Mouse (Mus musculus) heart, adult 2 months (tissue): ENCODE measurements around the gene Rnf225. TPM values are rescaled to one million over a fixed set of nuclear protein-coding genes. Genes with fewer than 3 reads are reported as not detected.
"Not testable (repeated sequence)": the region's sequence is repeated elsewhere in the genome, so short reads cannot be mapped to it uniquely, and the experiment has no call there.

ENCODE experiments used
- DNase-seq, 2 experiments: peaks; one replicate each; pipeline ENCODE4 v3.0.0; 2021
- H3K27ac ChIP-seq: fragments of 200-600 bp; 2 replicates; pipeline ENCODE4 v1.8.1; 2022
- H3K27me3 ChIP-seq: fragments of 200-500 bp; 2 replicates; pipeline ENCODE4 v1.6.1; 2012; ENCODE audit warnings: mild to moderate bottlenecking, low read length, inconsistent platforms, mixed read lengths; ENCODE audit not compliant: control insufficient read depth, insufficient read depth
- H3K36me3 ChIP-seq: fragments of 200-500 bp; 2 replicates; pipeline ENCODE4 v1.6.1; 2012; ENCODE audit warnings: low read length, inconsistent platforms; ENCODE audit not compliant: control insufficient read depth, insufficient read depth
- H3K4me1 ChIP-seq: fragments of 200-500 bp; 2 replicates; pipeline ENCODE4 v1.6.1; 2011; ENCODE audit warnings: low read length; ENCODE audit not compliant: control insufficient read depth, insufficient read depth
- H3K4me3 ChIP-seq: fragments of 200-600 bp; 2 replicates; pipeline ENCODE4 v1.8.1; 2022
- H3K79me2 ChIP-seq: fragments of 200-500 bp; replicated peaks from 2 replicates; pipeline ENCODE4 v1.6.1; 2012; ENCODE audit warnings: mild to moderate bottlenecking, inconsistent platforms, low read length, moderate library complexity, mixed read lengths; ENCODE audit not compliant: control insufficient read depth, insufficient read depth
- H3K9ac ChIP-seq: fragments of 200-500 bp; 2 replicates; pipeline ENCODE4 v1.6.1; 2012; ENCODE audit warnings: low read depth, mild to moderate bottlenecking, control low read depth, inconsistent platforms, low read length, mixed read lengths
- CTCF ChIP-seq: fragments of 200-600 bp; IDR thresholded peaks from 2 replicates; pipeline ENCODE4 v1.8.1; 2022; ENCODE audit warnings: antibody characterized with exemption, mild to moderate bottlenecking, moderate library complexity
- EP300 ChIP-seq: fragments of 200-500 bp; IDR thresholded peaks from 2 replicates; pipeline ENCODE4 v1.6.1; 2011; ENCODE audit warnings: low read depth, low read length, control low read depth; ENCODE audit not compliant: insufficient read depth
- POLR2A ChIP-seq: fragments of 200-500 bp; IDR thresholded peaks from 2 replicates; pipeline ENCODE4 v1.6.1; 2011; ENCODE audit warnings: mild to moderate bottlenecking, low read depth, low read length, control low read depth; ENCODE audit not compliant: insufficient read depth
- whole genome bisulfite sequencing: fragments of 180-500 bp; shearing (Covaris S2); methylation state at CpG from one replicate; pipeline ENCODE4 v1.1.7; 2018; 5-methylcytosine and 5-hydroxymethylcytosine counted together
- intact Hi-C: fragments of 180-260 bp; cut with DNase I; formaldehyde crosslinking; loops from one replicate; pipeline ENCODE4 v1.15.1; 2025
- polyA plus RNA-seq: library from polyadenylated mRNA; depleted of rRNA; stranded (reverse); fragments of >200 nt; gene quantifications from 2 replicates; pipeline ENCODE4 v1.2.3, GENCODE M21; 2012
- total RNA-seq, 2 experiments: library from RNA; stranded (reverse); gene quantifications; 2 replicates each; pipeline ENCODE4 v1.2.3; 2021

The Rnf225 gene
- total and polyA plus RNA-seq, 3 experiments = 0.14 to 0.23 (median 0.18) TPM

DNA sequence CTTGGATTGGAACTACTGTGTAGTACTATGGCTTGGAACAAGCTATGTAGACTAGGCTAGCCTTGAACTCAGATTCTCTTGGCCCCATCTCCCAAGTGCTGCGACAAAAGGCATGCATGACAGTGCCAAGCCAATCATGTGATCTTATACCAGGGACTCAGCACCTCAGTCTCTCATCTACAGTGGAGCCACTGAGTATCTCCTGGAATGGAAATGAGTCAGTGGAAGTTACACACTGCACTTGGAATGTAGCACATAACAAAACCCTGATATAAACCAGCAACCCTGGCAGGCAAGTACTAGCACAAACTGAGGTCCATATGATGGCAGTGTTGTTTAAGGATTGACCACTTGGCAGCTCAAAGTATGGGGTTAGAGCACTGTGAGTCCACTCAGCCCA, 22.1 kb upstream of the Rnf225 start:
- no peak overlapping the region for H3K9ac ChIP-seq
- H3K4me3 ChIP-seq = no peak overlapping the region
- DNase-seq = no peak
- intact Hi-C loops = no loop called here
- H3K27me3 ChIP-seq = no peaks in the 10 kb centered on the region
- WGBS = 50% methylated on average over 1 of the region's 1 CpGs
- no peaks in the 10 kb centered on the region for H3K36me3 ChIP-seq
- H3K27ac ChIP-seq = no peak overlapping the region
- H3K4me1 ChIP-seq = peaks cover 1% of the 10 kb centered on the region; the same call in 1 of the 2 replicates
- 0 out of 2 replicates have a peak, but pooled peaks cover 3% of the 10 kb centered on the region for H3K79me2 ChIP-seq
- no peak for TF ChIP-seq EP300
- no peak for TF ChIP-seq POLR2A
- no peak for TF ChIP-seq CTCF

DNA sequence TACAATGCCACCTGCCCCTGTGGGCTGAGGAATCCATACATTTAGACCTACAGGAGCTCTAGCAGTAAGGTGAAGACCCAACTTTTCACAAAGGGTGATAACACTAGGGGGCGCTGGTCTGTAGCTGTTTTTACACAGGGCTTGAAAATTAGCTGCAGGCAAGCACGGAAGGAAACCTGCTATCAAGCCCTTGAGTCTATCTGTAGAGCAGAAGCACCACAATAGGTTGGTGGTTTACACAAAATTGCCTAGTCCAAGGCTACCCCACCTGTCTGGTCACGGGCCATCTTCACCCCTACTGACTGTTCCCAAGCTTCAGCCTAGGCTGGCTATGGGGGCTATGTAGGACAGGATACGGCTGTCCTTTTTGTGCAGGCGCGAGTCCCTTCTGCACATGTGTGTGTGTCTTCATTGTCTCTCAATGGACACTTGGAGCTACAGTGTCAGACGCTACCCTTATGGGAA, 17.7 kb upstream of the Rnf225 start:
- no peaks in the 10 kb centered on the region for H3K79me2 ChIP-seq
- peak overlapping the region; percentile 47 for H3K9ac ChIP-seq
- no peaks in the 10 kb centered on the region for H3K36me3 ChIP-seq
- TF ChIP-seq CTCF (peak; percentile 88), POLR2A (no peak)
- peak overlapping the region; percentile 91 for H3K27ac ChIP-seq
- intact Hi-C loops = loop anchor here (2.0 kb wide), 2 partner anchors 99 to 137 kb away; no protein-coding TSS in a partner anchor
- peaks cover 1% of the 10 kb centered on the region; the same call in 1 of the 2 replicates for H3K4me1 ChIP-seq
- H3K4me3 ChIP-seq = peak overlapping the region; percentile 52
- 24% methylated on average over 7 of the region's 7 CpGs for WGBS
- DNase-seq = peak; percentile 75 to 77
- no peaks in the 10 kb centered on the region for H3K27me3 ChIP-seq

DNA sequence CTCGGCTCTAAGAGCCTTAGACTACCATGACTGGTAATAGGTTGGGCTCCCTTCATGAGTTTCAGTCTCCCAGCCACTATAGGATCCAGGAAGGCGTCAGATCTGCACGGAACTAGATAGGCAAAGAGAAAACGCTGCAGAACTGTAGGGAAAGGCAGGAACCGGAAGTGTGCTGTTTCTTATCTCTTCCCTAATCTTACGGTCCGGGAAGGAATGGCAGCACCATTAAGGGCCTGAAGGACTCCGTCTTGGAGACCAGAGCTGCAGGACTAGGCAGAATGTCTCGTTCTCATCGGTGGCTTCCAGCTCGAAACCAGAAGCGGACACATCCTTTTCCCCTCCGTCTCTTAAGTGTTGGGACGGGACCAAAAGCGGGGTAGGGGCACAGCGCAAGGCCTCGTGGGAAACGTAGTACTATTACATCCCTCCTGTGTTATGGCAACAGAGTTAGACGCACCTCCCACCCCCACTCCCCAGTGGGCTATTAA, 17.0 kb upstream of the Rnf225 start:
- WGBS = 3% methylated on average over 19 of the region's 19 CpGs
- DNase-seq = peak; percentile 72 to 74
- 0 out of 2 replicates have a peak, but pooled peaks have one; percentile 9 for TF ChIP-seq EP300
- no peak for TF ChIP-seq CTCF
- peak; percentile 78 for TF ChIP-seq POLR2A
- Histone ChIP-seq H3K9ac (peak overlapping the region; percentile 47), H3K79me2 (no peaks in the 10 kb centered on the region), H3K4me1 (peaks cover 1% of the 10 kb centered on the region; the same call in 1 of the 2 replicates), H3K4me3 (peak overlapping the region; percentile 52), H3K27ac (peak overlapping the region; percentile 91), H3K36me3 (no peaks in the 10 kb centered on the region), H3K27me3 (no peaks in the 10 kb centered on the region)
- intact Hi-C loops = loop anchor here (2.0 kb wide), 1 partner anchor 83 kb away; no protein-coding TSS in a partner anchor

DNA sequence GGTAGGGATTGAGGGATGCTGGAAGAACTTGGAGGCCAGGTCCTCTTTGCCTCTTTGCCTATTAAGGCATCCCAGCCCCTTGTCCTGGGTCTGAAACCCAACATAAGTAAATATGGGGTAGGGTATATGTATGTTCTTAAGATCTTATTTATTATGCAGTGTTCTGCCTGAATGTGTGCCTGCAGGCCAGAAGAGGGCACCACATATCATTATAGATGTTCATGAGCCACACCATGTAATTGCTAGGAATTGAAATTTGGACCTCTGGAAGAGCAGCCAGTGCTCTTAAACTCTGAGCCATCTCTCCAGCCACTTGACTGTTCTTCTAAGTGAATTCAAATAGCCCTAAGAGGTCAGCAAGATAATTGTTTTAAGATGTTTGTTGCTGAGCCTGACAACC, 13.7 kb upstream of the Rnf225 start:
- H3K36me3 ChIP-seq = no peaks in the 10 kb centered on the region
- DNase-seq = no peak
- H3K4me3 ChIP-seq = no peak overlapping the region
- no peak overlapping the region for H3K9ac ChIP-seq
- H3K79me2 ChIP-seq = no peaks in the 10 kb centered on the region
- TF ChIP-seq POLR2A (no peak), CTCF (peak; percentile 71), EP300 (no peak)
- intact Hi-C loops = no loop called here
- peaks cover 1% of the 10 kb centered on the region; the same call in 1 of the 2 replicates for H3K4me1 ChIP-seq
- H3K27ac ChIP-seq = no peak overlapping the region
- no peaks in the 10 kb centered on the region for H3K27me3 ChIP-seq

DNA sequence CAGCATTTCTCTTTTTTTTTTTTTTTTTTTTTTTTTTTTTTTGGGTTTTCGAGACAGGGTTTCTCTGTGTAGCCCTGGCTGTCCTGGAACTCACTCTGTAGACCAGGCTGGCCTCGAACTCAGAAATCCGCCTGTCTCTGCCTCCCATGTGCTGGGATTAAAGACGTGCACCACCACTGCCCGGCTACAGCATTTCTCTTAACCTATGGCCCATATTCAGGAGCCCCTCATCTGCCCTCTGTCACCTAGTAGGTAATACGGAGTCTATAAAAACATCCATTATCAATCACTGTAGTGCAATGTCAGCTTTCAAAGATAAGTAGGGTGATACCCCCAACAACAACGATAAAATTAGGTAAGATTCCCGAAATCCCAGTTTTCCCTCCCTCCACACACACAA, 6.7 kb upstream of the Rnf225 start:
- H3K27ac ChIP-seq, H3K9ac ChIP-seq, H3K27me3 ChIP-seq, DNase-seq, H3K4me1 ChIP-seq, H3K4me3 ChIP-seq, H3K79me2 ChIP-seq: not testable (repeated sequence)
- intact Hi-C loops = loop anchor here (1.0 to 5.0 kb wide), 3 partner anchors 38 to 117 kb away; partner anchors contain the start of genes Ube2m and Zfp446
- 78% methylated on average over 7 of the region's 8 CpGs for WGBS
- peaks cover 13% of the 10 kb centered on the region for H3K36me3 ChIP-seq

DNA sequence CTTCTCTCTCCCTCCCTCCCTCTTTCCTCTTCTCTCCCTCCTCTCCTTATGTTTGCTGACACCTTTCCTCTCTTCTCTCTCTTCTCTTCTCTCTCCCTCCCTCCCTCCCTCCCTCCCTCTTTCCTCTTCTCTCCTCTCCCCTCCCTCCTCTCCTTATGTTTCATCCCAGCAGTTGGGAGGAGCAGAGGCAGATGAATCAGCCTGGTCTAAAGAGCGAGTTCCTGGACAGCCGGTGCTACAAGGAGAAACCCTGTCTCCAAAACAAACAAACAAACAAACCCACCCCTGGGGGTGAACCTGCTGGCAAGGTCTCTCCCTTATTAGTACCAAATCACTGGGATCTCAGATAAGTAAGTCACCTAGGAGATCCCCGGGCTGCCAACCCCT, 5.9 kb upstream of the Rnf225 start:
- peaks cover 4% of the 10 kb centered on the region for H3K4me1 ChIP-seq
- no peaks in the 10 kb centered on the region for H3K79me2 ChIP-seq
- peak overlapping the region; percentile 67 for H3K9ac ChIP-seq
- peaks cover 13% of the 10 kb centered on the region for H3K36me3 ChIP-seq
- no peak for DNase-seq
- no peaks in the 10 kb centered on the region for H3K27me3 ChIP-seq
- peak overlapping the region; percentile 92 for H3K27ac ChIP-seq
- TF ChIP-seq EP300 (no peak), POLR2A (no peak), CTCF (no peak)
- WGBS = 0% methylated on average over 3 of the region's 3 CpGs
- intact Hi-C loops = loop anchor here (5.0 kb wide), 2 partner anchors 56 to 116 kb away; partner anchors contain the start of genes Ube2m and Zfp446
- peak overlapping the region; percentile 75 for H3K4me3 ChIP-seq
